Mouse (Mus musculus) ovary, postnatal 14 days (tissue): ENCODE data around the gene Elf4.

ENCODE experiments used
- DNase-seq: peaks from one replicate; pipeline ENCODE4 v3.0.0; 2022; ENCODE audit warnings: low spot score

The Elf4 gene

DNA sequence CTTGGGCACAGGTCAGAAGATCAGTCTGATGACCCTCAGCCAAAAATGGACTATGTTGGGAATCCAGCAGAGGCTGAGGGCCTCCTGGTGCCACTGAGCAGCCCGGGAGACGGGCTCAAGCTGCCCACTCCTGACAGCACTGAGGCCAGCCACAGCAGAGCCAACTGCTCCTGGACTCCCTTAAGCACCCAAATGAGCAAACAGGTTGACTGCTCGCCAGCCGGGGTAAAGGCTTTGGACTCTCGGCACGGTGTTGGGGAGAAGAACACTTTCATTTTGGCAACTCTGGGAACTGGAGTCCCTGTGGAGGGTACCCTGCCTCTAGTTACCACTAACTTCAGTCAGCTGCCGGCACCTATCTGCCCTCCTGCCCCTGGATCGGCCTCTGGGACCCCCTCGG, 95.1 kb downstream of the Elf4 start:
- no peak for DNase-seq

DNA sequence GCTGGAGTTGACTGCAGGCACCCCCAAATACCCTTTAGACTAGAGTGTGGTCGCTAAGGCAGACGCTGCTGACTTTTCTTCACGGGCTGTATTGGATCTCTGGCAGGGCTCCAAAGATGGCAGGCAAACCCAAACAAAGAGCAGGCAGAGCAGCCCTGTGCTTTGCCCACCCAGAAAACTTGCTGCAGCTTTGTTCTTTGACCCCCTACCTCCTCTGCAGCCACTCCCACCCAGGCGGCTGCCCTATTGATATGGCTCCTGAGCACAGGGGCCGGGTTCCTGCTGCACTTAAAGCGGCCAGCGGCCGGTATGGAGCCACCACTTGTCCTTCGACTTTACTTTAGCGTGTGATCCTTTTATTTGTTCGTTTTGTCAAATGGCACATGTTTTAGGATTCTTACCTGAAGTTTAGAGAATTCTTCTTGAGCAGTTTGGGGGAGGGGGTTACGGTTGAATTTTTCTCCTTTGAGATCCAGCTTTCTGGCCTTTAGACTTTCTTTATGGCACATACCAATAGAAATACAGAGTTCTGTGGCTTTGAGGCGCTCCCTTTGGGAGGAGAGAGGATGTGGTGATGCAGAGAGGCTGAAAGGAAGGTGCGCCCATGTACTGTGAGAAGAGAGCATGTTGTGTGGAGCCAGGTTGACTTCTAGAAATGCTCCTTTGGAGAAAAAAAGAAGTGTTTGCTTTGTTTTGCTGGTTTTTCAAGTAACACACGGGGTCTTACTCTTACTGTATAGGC, 96.9 kb downstream of the Elf4 start:
- DNase-seq, result no peak
